Mouse (Mus musculus) limb, embryonic 11.5 days (tissue): Measurements from ENCODE around the gene Pcgf6. TPM values are rescaled to one million over a fixed set of nuclear protein-coding genes. Genes with fewer than 3 reads are reported as not detected.

Experiments
- ATAC-seq: fragments of 200-750 bp; cut with Nextera tagmentation; 2 replicates; pipeline ENCODE4 v1.8.0; 2017; ENCODE audit warnings: low read depth; ENCODE audit not compliant: insufficient number of reproducible peaks, low FRiP score, low TSS enrichment
- DNase-seq: peaks from one replicate; pipeline ENCODE4 v3.0.0-alpha.2; 2015; ENCODE audit warnings: low spot score
- H3K27ac ChIP-seq: fragments of 300-500 bp; sonication (generic); replicated peaks from 2 replicates; pipeline ENCODE4 v1.5.1; 2014; ENCODE audit warnings: low read depth, mild to moderate bottlenecking, low read length
- H3K27me3 ChIP-seq: fragments of 300-500 bp; sonication (generic); 2 replicates; pipeline ENCODE4 v1.6.1; 2014; ENCODE audit warnings: mild to moderate bottlenecking, low read length, mixed read lengths; ENCODE audit not compliant: control insufficient read depth, insufficient read depth
- H3K36me3 ChIP-seq: fragments of 300-500 bp; sonication (generic); 2 replicates; pipeline ENCODE4 v1.6.1; 2014; ENCODE audit warnings: mild to moderate bottlenecking, low read length, moderate library complexity, mixed read lengths; ENCODE audit not compliant: control insufficient read depth, insufficient read depth
- H3K4me1 ChIP-seq: fragments of 300-500 bp; sonication (generic); 2 replicates; pipeline ENCODE4 v1.6.1; 2014; ENCODE audit warnings: low read length, mixed read lengths; ENCODE audit not compliant: control insufficient read depth, insufficient read depth
- H3K4me2 ChIP-seq: fragments of 300-500 bp; sonication (generic); 2 replicates; pipeline ENCODE4 v1.6.1; 2014; ENCODE audit warnings: low read depth, mild to moderate bottlenecking, moderate library complexity; ENCODE audit not compliant: severe bottlenecking
- H3K4me3 ChIP-seq: fragments of 300-500 bp; sonication (generic); 2 replicates; pipeline ENCODE4 v1.5.1; 2014; ENCODE audit warnings: low read depth, low read length
- H3K9ac ChIP-seq: fragments of 300-500 bp; sonication (generic); 2 replicates; pipeline ENCODE4 v1.6.1; 2014; ENCODE audit warnings: mild to moderate bottlenecking, low read length
- H3K9me3 ChIP-seq: fragments of 300-500 bp; sonication (generic); 2 replicates; pipeline ENCODE4 v1.6.1; 2016; ENCODE audit warnings: low read length; ENCODE audit not compliant: control insufficient read depth
- WGBS: fragments of 180-500 bp; shearing (Covaris S2); extraction: QIAGEN DNeasy Blood & Tissue Kit; methylation state at CpG from one replicate; pipeline ENCODE4 v1.1.7; 2014; 5-methylcytosine and 5-hydroxymethylcytosine counted together
- polyA plus RNA-seq: library from polyadenylated mRNA; unstranded; fragments of >200 nt; fragmentation: Nextera tagmentation; extraction: Ambion mirVana; gene quantifications from 2 replicates; pipeline ENCODE4 v1.2.1, GENCODE M21; 2014

The Pcgf6 gene
- polyA plus RNA-seq, 1 experiment from 2014 or later, result 36.5 TPM

GRCm38 (mm10) chr19:47019326-47019725 is 31.4 kb downstream of the Pcgf6 start:
- no peaks in the 10 kb centered on the region for H3K9me3 ChIP-seq
- peaks cover 13% of the 10 kb centered on the region; the same call in 1 of the 2 replicates for H3K4me1 ChIP-seq
- H3K27ac ChIP-seq, result no peak overlapping the region
- 26% methylated on average over 6 of the region's 6 CpGs for WGBS
- H3K4me3 ChIP-seq, result no peak overlapping the region
- no peak overlapping the region for H3K9ac ChIP-seq
- H3K4me2 ChIP-seq, result no peak overlapping the region
- H3K27me3 ChIP-seq, result peaks cover 33% of the 10 kb centered on the region
- ATAC-seq (no peak), DNase-seq (peak; percentile 52)
- no peaks in the 10 kb centered on the region for H3K36me3 ChIP-seq

- DNase-seq (no peak), ATAC-seq (no peak)
- Histone ChIP-seq H3K9me3 (no peaks in the 10 kb centered on the region), H3K27me3 (peaks cover 43% of the 10 kb centered on the region), H3K36me3 (no peaks in the 10 kb centered on the region), H3K4me2 (no peak overlapping the region), H3K4me1 (peaks cover 13% of the 10 kb centered on the region; the same call in 1 of the 2 replicates), H3K27ac (no peak overlapping the region), H3K9ac (no peak overlapping the region), H3K4me3 (no peak overlapping the region)
- 32% methylated on average over 2 of the region's 2 CpGs for WGBS
Observed at GRCm38 (mm10) chr19:47018330-47018729, 32.4 kb downstream of the Pcgf6 start.

GRCm38 (mm10) chr19:47017831-47018230 is 32.9 kb downstream of the Pcgf6 start:
- H3K27me3 ChIP-seq, result peaks cover 48% of the 10 kb centered on the region
- H3K27ac ChIP-seq, result no peak overlapping the region
- no peaks in the 10 kb centered on the region for H3K9me3 ChIP-seq
- WGBS, result 6% methylated on average over 3 of the region's 3 CpGs
- no peak overlapping the region for H3K4me3 ChIP-seq
- no peak overlapping the region for H3K4me2 ChIP-seq
- no peak overlapping the region for H3K9ac ChIP-seq
- no peaks in the 10 kb centered on the region for H3K36me3 ChIP-seq
- ATAC-seq, result no peak
- peaks cover 13% of the 10 kb centered on the region; the same call in 1 of the 2 replicates for H3K4me1 ChIP-seq
- no peak for DNase-seq

- Histone ChIP-seq H3K27me3 (peaks cover 55% of the 10 kb centered on the region), H3K9ac (no peak overlapping the region), H3K4me2 (no peak overlapping the region), H3K4me1 (peaks cover 13% of the 10 kb centered on the region; the same call in 1 of the 2 replicates), H3K4me3 (no peak overlapping the region), H3K27ac (no peak overlapping the region), H3K36me3 (no peaks in the 10 kb centered on the region), H3K9me3 (no peaks in the 10 kb centered on the region)
- DNase-seq, result peak; percentile 94
- WGBS, result 1% methylated on average over 15 of the region's 15 CpGs
- ATAC-seq, result no peak
Observed at GRCm38 (mm10) chr19:47016487-47016886, 34.2 kb downstream of the Pcgf6 start.

- Histone ChIP-seq H3K27me3 (peaks cover 56% of the 10 kb centered on the region), H3K9ac (no peak overlapping the region), H3K4me1 (peaks cover 13% of the 10 kb centered on the region; the same call in 1 of the 2 replicates), H3K27ac (no peak overlapping the region), H3K4me2 (no peak overlapping the region), H3K9me3 (no peaks in the 10 kb centered on the region), H3K36me3 (no peaks in the 10 kb centered on the region), H3K4me3 (peak overlapping the region; percentile 36; the same call in 1 of the 2 replicates)
- no peak for DNase-seq
- 5% methylated on average over 9 of the region's 9 CpGs for WGBS
- ATAC-seq, result no peak
Observed at GRCm38 (mm10) chr19:47015965-47016364, 34.7 kb downstream of the Pcgf6 start.

GRCm38 (mm10) chr19:47015396-47015795 is 35.3 kb downstream of the Pcgf6 start:
- Histone ChIP-seq H3K9ac (no peak overlapping the region), H3K4me1 (peaks cover 13% of the 10 kb centered on the region; the same call in 1 of the 2 replicates), H3K4me2 (peak overlapping the region; percentile 57), H3K27ac (no peak overlapping the region), H3K27me3 (peaks cover 56% of the 10 kb centered on the region), H3K4me3 (peak overlapping the region; percentile 36), H3K9me3 (no peaks in the 10 kb centered on the region), H3K36me3 (no peaks in the 10 kb centered on the region)
- ATAC-seq, result no peak
- WGBS, result 1% methylated on average over 37 of the region's 37 CpGs
- DNase-seq, result peak; percentile 36

GRCm38 (mm10) chr19:47014447-47015381 is 36.0 kb downstream of the Pcgf6 start, which contains the start of the genes Ina and Nt5c2:
Gene Ina, plus strand, starts transcription at chr19:47014698.
Gene Nt5c2, minus strand, starts transcription at chr19:47015153.
- WGBS, result under 1% methylated on average over 116 of the region's 124 CpGs
- no peak within 1 kb of the TSS for H3K27ac ChIP-seq
- H3K9me3 ChIP-seq, result no peaks in the 10 kb centered on the region
- peaks cover 56% of the 10 kb centered on the region for H3K27me3 ChIP-seq
- peak within 1 kb of the TSS; percentile 57 for H3K4me2 ChIP-seq
- peak; percentile 51; the same call in 1 of the 2 replicates for ATAC-seq
- H3K9ac ChIP-seq, result peak within 1 kb of the TSS; percentile 9; the same call in 1 of the 2 replicates
- peaks cover 13% of the 10 kb centered on the region; the same call in 1 of the 2 replicates for H3K4me1 ChIP-seq
- DNase-seq, result peak; percentile 67
- no peaks in the 10 kb centered on the region for H3K36me3 ChIP-seq
- peak within 1 kb of the TSS; percentile 36 for H3K4me3 ChIP-seq

- ATAC-seq, result no peak
- Histone ChIP-seq H3K9ac (no peak overlapping the region), H3K27me3 (peaks cover 56% of the 10 kb centered on the region), H3K4me1 (peaks cover 11% of the 10 kb centered on the region; the same call in 1 of the 2 replicates), H3K9me3 (no peaks in the 10 kb centered on the region), H3K4me3 (peak overlapping the region; percentile 36), H3K36me3 (no peaks in the 10 kb centered on the region), H3K4me2 (peak overlapping the region; percentile 57; the same call in 1 of the 2 replicates), H3K27ac (no peak overlapping the region)
- 1% methylated on average over 11 of the region's 11 CpGs for WGBS
- DNase-seq, result no peak
Observed at GRCm38 (mm10) chr19:47014159-47014446, 36.6 kb downstream of the Pcgf6 start.
